Mouse (Mus musculus): Measurements from ENCODE around the gene Perp. TPM values are rescaled to one million over a fixed set of nuclear protein-coding genes. Genes with fewer than 3 reads are reported as not detected.
A peak's percentile ranks its signal among the peaks of the same experiment; 100 is the strongest.

Perp gene
- total RNA-seq, 2 experiments from 2014 or later = 108 to 119 TPM

DNA sequence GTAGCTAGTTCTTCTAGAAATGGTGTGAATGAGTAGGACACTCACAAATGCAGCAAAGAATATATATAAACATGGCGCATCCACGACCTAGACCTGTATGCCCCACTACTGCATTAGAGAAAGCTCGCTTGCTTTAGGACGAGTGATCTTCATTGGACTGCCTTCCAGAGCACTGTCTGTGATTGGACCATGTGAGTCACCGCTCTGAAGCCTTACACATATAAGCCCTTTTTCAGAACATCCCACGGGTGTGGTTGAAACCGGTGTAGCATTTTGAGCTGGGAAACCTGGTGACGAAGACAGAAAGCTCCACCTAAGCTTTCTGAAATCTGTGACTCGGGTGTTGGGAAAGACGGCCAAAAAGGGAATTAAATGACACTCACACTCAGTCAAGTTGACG lies 16.0 kb downstream of the Perp start:
- DNase-seq = no peak
- intact Hi-C loops (cut with DNase I) = no loop called here

DNA sequence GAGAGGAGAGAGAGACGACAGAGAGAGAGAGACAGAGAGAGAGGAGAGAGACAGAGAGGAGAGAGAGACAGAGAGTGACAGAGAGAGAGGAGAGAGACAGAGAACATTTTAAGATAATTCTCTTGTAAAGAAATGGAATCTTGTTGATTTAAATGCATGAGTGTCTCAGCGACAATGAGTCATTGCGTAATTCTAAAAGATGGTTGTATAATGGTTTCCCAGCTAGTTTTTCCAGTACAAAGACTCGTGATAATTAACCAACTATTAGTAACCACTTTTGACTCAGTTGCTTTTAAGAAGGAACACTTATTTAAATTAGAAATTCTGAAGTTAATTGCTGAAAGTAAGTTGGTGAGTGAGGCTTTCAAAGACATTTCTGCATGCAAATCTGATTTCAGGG lies 16.6 kb downstream of the Perp start:
- intact Hi-C loops (cut with DNase I) = no loop called here
- no peak for DNase-seq

DNA sequence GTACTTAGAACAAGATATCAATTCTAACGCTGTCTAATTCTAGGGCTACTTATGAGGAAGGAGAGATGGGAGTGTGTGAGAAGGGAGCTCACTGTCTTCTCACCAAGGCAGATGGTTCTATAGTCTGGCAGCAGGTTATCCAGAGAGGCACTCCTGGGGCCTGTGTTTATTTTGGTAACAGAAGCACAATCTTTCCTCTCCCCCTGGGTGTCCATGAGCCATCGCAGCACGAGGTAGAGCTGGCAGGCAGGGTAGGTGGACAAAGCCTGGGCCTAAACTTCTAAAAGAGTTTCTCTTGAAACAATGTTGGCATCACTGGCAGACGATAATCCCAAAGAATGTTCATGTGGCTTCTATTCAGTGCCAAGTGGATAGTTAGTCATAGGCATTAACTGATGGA lies 18.5 kb downstream of the Perp start:
- intact Hi-C loops (cut with DNase I) = no loop called here
- DNase-seq = peak in 1 of 2 experiments; percentile 22

DNA sequence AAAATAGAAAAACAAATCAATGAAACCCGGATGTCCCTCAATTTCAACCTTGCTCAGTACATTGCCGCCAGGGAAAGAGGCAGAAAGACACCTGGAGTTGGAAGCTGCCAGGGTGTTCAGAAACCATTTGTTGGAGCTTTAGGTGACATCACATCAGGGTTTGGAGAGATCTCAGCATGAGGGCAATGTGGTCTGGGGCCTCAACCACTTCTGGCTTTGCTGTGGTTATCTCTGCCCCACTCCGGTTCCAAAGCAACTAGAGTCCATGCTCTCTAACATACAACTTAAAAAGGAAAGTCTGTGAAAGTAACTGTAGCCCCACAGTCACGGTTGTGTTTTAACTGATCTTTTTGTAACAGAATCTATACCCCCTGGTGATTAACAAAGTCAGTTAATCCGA lies 19.9 kb downstream of the Perp start:
- intact Hi-C loops (cut with DNase I) = no loop called here

DNA sequence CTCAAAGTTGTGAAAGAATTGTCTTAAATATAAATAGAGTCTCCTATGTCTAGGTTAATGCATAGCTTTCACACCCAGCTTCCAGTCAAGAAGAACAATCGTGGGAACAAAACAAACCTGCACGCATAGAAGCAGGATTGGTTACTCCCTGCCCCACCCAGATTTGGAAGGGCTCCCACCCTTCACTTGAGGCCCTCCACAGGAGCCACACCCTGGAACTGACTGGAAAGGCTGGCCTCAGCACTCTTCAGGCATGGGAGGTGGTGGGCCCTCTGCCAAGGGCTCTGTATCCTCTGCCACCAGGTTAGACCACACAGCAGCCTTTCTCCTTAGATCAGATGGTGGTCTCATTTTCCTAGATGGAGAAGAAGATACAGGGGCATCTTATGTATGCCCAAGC lies 26.2 kb downstream of the Perp start:
- intact Hi-C loops (cut with DNase I) = no loop called here
- DNase-seq = no peak

More for the DNA sequence above, 19.9 kb downstream of the Perp start:
- DNase-seq = no peak

DNA sequence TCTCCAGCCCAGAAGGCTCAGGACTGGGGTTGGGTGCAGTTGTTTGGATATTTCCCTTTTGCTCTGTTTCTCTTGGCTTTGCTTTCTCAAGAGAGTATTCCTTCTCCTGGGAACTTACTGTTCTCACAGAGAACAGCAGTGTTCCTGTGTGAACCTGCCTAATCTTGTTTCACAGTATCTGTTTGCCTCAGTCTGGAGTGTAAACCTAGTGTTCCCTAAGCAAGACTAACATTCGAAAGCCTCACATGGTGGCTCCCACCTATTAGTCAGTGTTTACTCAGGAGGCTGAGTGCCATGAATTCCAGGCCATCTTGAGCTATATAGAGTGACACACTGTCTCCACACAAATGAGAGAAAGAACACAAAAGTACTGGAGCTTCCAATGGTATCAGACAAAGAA lies 31.4 kb downstream of the Perp start:
- intact Hi-C loops (cut with DNase I) = no loop called here
- DNase-seq = no peak

DNA sequence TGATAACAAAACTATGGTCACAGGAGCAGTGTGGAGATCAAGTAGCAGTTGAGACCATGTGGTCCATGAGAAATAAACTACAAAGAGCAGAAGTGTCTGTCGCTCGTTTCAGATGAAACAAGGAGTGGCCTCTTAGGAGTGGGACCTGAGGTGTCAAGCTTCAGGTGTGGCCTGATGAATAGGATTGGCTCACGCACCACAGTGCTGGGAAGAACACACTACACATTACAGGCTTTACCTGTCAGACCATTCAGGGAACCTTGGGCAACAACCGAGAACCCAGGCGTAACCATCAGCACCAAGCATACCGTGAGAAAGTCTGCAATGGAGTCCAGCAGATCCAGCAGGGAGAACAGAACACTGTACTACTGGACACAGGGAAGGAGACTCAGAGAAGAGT lies 33.3 kb downstream of the Perp start:
- DNase-seq = no peak
- intact Hi-C loops (cut with DNase I) = no loop called here

DNA sequence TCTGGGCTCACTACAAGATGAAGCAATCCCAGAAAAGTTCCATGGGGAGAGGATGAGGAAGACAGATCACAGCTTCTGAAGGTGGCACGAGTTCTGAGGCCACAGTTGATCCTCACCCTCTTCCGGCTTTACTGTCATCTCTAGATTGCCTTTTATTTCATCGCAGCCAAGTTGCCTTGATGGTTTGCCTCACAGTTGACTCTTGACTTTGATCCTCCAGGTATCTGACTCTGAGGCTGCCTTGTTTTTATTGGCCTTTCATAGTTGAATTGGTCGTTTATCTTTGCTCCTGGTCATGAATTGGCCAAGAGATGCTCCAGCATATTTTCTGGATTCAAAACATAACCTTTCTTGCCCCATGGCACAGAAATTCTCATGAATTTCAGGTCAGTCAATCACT lies 34.3 kb downstream of the Perp start:
- intact Hi-C loops (cut with DNase I) = no loop called here
- DNase-seq = no peak

DNA sequence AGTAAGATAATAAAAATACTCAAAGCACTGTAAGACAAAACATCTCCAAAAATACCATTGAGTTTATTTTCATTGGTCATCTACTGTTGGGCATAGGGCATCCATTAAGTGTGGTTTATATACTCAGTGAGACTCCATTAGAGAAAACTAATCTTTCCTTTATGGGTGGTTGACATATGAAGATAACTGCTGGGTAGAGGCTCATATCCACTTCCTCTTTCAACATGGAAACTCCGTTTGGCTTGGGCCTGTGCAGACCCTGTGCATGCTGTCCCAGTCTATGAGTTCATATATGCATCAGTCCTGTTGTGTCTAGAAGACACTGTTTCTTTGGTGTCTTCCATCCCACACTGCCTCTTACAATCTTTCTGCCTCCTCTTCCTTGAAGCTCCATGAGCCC lies 34.9 kb downstream of the Perp start:
- intact Hi-C loops (cut with DNase I) = no loop called here
- DNase-seq = no peak

DNA sequence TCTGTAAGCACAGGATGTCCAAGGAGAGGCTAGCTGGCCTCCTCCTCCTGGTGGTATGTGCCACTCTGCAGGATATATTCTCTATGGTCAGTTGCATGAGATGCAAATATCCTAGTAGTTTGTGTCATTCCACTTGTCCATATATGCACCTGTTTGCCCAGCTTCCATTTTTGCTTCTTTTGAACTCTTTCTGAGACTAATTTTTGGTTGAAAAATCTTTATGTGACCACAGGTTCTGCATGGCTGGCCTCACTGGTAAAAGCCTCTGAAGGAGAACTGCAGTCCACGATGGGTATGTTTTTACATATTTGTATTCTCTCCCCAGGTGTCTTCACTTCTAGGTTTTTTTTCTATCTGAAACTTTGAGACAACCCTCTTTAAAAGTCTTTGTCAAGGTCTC lies 37.4 kb downstream of the Perp start:
- intact Hi-C loops (cut with DNase I) = no loop called here
- DNase-seq = no peak

DNA sequence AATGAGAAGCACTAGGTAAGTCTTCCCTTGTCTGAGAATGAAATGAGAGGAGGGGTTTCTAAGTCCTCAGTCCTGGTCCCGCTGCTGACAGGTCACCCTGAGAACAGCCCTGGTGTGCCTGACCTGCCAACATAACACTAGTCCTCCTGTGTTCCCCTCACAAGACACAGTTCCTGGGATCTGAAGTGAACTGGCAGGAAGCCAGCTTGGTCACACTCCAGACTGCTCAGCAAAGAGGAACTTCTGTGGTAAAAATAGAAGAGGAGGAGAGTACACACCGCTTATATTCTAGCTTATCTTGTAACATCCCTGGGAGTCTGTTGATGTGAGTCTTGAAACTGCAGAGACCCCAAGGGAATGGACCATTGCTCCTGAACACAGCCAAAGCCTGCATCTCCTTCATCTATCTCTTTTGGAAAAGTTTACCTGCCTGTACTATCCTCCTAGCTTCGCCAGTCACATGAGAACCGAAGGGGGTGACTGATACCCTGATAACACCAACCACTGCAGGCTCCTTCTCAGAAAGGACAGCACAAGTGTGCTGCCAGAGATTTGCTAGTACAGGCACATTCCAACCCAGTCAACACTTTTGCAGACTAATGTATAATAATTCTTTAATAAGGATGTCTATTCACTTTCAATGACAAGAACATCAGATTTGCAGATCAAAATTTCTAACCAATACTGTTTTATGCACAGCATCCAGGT lies 42.3 kb downstream of the Perp start:
- peak; percentile 76 to 77 for DNase-seq
- intact Hi-C loops (cut with DNase I) = loop anchor here (5.0 kb wide), 1 partner anchor 40 kb away; the partner anchor contains the start of gene Perp

DNA sequence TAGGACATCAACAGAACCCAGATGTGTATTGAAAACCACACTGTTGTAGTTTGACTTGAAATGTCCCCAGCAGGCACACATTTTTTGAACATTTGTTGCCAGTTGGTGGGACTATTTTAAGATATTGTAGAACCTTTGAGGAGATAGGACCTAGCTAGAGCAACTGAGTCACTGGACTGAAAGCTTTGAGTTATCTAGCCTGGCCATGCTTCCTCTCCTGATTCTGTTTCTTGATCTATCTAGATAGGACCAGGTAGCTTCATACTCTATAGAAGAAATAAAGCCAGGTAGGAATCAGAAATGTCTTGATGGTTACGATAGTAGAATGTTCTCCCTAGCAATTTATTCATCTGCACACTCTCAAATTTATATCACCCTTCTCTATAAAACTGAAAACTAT lies 43.9 kb downstream of the Perp start:
- intact Hi-C loops (cut with DNase I) = loop anchor here (5.0 kb wide), 1 partner anchor 41 kb away; the partner anchor contains the start of gene Perp
- no peak for DNase-seq

DNA sequence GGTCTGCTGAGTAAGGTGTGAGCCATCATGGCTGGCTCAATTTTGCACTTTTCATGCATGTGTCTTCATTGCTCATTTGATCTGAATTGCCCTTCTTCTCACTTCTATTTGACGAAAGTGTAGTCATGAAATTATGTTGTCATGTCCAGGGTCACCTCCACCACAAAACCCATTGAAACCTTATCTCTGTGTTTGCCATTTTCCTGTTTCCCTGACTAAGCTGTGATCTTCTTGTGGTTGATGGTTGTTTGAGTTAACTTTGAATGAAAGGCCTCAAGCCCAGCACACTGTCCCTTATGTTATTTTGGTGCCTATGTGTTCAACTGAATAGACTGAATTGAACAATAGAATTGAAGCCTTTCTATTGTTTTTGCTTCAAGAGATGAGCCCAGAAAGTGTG lies 44.4 kb downstream of the Perp start:
- intact Hi-C loops (cut with DNase I) = loop anchor here (5.0 kb wide), 1 partner anchor 42 kb away; the partner anchor contains the start of gene Perp
- no peak for DNase-seq

DNA sequence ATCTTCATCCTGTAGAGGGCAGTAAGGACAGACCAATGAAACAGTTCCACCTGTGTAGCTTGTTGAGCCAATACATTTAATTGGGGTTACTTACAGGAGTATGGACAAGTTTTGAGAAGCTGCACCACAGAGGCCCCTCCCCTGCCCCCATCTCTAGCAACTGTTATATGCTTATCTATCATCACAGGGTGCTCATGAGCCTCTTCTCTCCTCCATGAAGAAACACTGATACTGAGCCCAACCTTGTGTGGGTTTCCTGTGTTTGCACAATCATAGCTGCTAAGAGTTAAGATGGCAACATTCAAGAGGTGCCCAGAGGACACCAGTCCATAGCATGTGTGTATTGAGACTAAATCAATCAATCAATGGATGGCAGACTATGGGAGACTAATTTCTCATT lies 46.3 kb downstream of the Perp start:
- intact Hi-C loops (cut with DNase I) = no loop called here

DNA sequence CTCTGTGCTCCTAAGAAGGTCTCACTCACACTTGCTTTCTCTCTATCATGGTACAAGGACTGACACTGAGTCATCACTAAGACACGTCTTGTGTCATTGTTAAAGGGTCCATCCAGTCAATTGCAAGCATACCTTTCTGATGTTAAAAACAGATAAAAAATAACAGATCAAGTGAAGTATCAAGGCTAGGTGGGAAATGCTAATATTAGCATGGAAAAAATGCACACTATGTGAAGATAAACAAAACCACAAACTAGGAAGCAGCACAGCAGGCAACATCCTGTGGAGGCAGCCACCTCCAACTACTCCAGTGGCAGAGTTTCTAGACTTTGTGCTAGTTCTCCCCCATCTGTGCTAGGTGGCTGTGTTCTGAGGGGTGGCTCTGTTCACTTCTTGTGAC lies 47.3 kb downstream of the Perp start:
- DNase-seq = no peak
- intact Hi-C loops (cut with DNase I) = no loop called here

More for the DNA sequence above, 46.3 kb downstream of the Perp start:
- DNase-seq = no peak

DNA sequence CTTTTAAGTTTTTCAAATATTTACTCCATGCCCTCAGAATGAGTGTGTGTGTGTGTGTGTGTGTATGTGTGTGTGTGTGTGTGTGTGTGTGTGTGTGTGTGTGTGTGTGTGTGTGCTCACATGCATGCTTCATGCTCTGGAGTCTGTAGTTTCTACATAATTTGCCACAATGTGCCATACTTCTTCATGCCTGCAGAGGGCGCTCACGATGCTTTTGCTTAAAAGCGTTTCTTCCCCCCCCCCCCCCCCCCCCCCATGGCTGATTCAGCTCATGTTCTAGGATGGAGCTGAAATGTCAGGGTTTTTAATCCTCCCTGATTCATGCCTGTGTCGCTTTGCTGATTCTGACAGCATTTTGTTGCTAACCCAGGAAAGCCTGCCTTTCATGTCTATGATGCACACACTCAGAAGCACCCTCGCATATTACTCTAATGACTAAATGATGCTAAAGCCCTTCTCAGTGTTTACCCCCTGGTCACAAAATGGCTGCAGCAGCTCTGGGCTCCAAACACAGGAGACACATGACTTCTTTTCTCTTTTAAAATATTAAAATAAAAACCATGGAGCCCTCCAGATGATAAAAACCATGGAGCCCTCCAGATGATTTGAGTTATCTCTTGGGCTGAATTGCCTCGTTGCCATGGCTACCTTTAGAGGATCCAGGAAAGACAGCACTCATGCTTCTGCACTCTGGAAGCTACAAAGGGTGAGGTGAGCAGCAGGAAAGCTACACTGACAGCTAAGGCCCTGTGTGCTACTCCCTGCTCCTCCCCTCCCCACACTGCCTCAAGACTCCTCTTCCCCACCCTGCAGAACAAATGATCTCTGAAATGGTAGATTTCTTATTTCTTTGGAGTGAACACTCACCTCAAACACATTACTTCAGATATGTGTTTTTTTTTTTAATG lies 49.7 kb downstream of the Perp start:
- no peak for DNase-seq
- intact Hi-C loops (cut with DNase I) = no loop called here

DNA sequence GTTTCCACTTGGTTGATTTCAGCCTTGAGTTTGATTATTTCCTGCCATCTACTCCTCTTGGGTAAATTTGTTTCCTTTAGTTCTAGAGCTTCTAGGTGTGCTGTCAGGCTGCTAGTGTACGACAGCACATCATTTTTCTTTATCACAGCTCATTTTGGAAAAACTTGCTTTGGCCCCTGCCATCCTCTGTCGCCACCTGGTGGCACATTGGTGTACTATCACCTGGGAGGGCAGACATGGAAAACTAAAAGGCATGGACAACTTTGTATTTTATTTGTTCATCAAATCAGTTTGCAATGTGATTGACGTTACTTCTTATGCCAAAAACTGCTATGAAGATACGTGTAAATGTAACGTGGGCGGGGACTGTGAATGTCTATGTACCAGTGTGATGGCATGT lies 59.3 kb downstream of the Perp start:
- intact Hi-C loops (cut with DNase I) = loop anchor here (1.0 to 2.0 kb wide), 2 partner anchors 68 to 143 kb away; no protein-coding TSS in a partner anchor
- peak; percentile 31 to 61 for DNase-seq

Other genes with a start within 250 kb of the Perp start
- under 1 TPM; 0.22 to 0.33 TPM for gene Arfgef3, start 101.1 kb upstream of the Perp start, total RNA-seq (2021)
- not detected for gene Gm4922, start 58.2 kb upstream of the Perp start, total RNA-seq (2021)
- gene Tnfaip3, start 170.6 kb downstream of the Perp start, total RNA-seq (2021) = 1 to 10 TPM; 2.1 to 2.7 TPM

Data from heart, postnatal 36 days (tissue).